Mouse (Mus musculus): Measurements from ENCODE around the gene Ptprm.

DNA sequence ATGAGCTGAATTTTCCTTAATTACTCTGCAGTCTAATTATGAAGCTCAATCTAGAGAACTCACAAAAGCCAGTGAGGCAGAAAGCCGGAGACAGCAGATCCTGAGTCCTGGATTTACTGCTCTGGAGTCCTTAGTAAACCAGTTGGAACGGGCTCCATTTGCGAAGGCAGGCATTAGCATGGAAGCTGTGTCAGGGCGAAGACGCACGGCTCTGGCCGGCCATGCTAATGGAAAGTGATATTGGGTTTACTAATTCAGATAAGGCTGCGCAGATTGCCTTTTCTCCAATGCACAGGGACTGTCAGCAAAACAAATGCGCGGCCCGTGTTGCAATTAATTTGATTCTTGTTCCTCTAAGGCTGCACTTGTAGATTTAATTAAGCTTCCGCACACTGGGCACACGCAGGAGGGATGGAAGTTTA, 484.7 kb downstream of the Ptprm start:
- no peak for TF ChIP-seq CTCF (IDR thresholded peaks at IDR 0.05; ENCODE audit: low read depth)
- no peak for TF ChIP-seq EP300 (IDR thresholded peaks at IDR 0.05; ENCODE audit: low read depth)
